9 mouse cellular contexts compared by ENCODE assay signal in the genomic region with DNA sequence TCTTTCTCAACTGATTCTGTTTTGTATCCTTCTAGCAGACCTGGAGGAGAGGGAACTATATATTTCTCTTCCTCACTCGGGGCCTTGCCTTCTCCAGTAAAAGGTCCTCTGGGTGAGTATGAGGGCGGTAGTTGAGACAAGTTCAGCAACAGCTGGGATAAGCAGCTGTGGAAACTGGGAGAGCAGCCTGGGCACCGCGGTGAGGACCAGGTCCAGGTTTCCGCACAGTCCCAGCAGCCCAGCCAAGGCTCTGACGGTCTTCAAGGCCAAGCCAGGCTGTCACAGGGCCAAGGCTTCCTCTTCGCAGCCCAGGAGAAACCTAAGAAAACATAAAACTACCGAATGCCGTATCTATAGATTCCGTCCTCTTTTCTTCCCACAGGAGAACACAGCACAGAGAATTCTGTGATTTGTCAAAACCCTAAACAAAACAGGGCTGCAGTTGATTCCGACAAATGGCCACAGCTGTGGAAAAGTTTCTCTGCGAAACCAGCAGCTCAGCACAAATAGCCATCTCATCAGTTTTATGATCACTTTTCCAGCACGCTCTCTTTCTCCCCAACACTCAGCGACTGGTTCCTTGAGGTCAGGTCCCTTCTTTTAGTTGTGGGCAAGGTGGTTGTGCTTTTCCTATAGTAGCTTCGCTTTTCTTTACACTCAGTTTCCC. TPM values are rescaled to one million over a fixed set of nuclear protein-coding genes. Genes with fewer than 3 reads are reported as not detected.
A peak's percentile ranks its signal among the peaks of the same experiment; 100 is the strongest.
DNase-seq lines count a peak whose midpoint lies in the region; ATAC-seq and TF ChIP-seq lines count a peak whose summit lies in the region.
"Had no signal": no experiment of that assay in that cellular context is flagged by ENCODE, and none has a peak within 500 bp of the region (broad histone marks: within the 10 kb centered on the region; RNA-seq: fewer than 3 reads in every experiment).

No protein-coding gene starts in this region.

- DNase-seq in liver, result peak; percentile 8
- no peak for DNase-seq in liver, embryonic 11.5 days (ENCODE audit: low spot score)
- DNase-seq in gastrocnemius, postnatal 36 days, result peak; percentile 72 to 78
- DNase-seq in stomach, postnatal 0 days (ENCODE audit: low spot score), result no peak
- DNase-seq in right cerebral cortex, postnatal 25 days, result no peak

- no peak for TF ChIP-seq EP300 in stomach, postnatal 0 days (optimal IDR thresholded peaks at IDR 0.05)

- no peak for TF ChIP-seq CTCF in stomach, postnatal 0 days (IDR thresholded peaks at IDR 0.05; ENCODE audit: low read depth)

- H3K36me3 ChIP-seq in liver, embryonic 11.5 days (ENCODE audit: control insufficient read depth, insufficient read depth, low read length), result no peaks in the 10 kb centered on the region
- no peaks in the 10 kb centered on the region for H3K36me3 ChIP-seq in intestine, embryonic 16.5 days (ENCODE audit: control insufficient read depth, insufficient read depth, low read length)
- no peaks in the 10 kb centered on the region for H3K36me3 ChIP-seq in stomach, postnatal 0 days (ENCODE audit: control insufficient read depth, insufficient read depth, low read length)
- H3K36me3 ChIP-seq: lung, embryonic 15.5 days had no signal

- H3K9me3 ChIP-seq in liver, embryonic 11.5 days (ENCODE audit: control insufficient read depth, low read length), result no peaks in the 10 kb centered on the region
- H3K9me3 ChIP-seq in intestine, embryonic 16.5 days (ENCODE audit: control insufficient read depth, low read length), result no peaks in the 10 kb centered on the region
- no peaks in the 10 kb centered on the region for H3K9me3 ChIP-seq in stomach, postnatal 0 days (ENCODE audit: control insufficient read depth, low read length)
- H3K9me3 ChIP-seq: lung, embryonic 15.5 days had no signal

- H3K4me2 ChIP-seq in liver, embryonic 11.5 days, result no peak overlapping the region
- H3K4me2 ChIP-seq in intestine, embryonic 16.5 days (ENCODE audit: low read depth, low read length), result no peak overlapping the region
- no peak overlapping the region for H3K4me2 ChIP-seq in stomach, postnatal 0 days (replicated peaks; ENCODE audit: low read depth)
- H3K4me2 ChIP-seq: lung, embryonic 15.5 days had no signal

- intact Hi-C loops in gastrocnemius, postnatal 36 days (cut with DNase I), result no loop called here

- H3K4me3 ChIP-seq in liver, embryonic 11.5 days (ENCODE audit: low read depth, low read length), result no peak overlapping the region
- no peak overlapping the region for H3K4me3 ChIP-seq in intestine, embryonic 16.5 days (ENCODE audit: low read length)
- H3K4me3 ChIP-seq in stomach, postnatal 0 days (ENCODE audit: low read depth, low read length), result no peak overlapping the region
- H3K4me3 ChIP-seq: lung, embryonic 15.5 days had no signal

- no peaks in the 10 kb centered on the region for H3K27me3 ChIP-seq in liver, embryonic 11.5 days (replicated peaks; ENCODE audit: control insufficient read depth, insufficient read depth, low read length)
- no peaks in the 10 kb centered on the region for H3K27me3 ChIP-seq in intestine, embryonic 16.5 days (replicated peaks; ENCODE audit: control insufficient read depth, insufficient read depth, low read length)
- H3K27me3 ChIP-seq in stomach, postnatal 0 days (ENCODE audit: control insufficient read depth, insufficient read depth, low read length), result no peaks in the 10 kb centered on the region
- H3K27me3 ChIP-seq: lung, embryonic 15.5 days; Patski had no signal

- no peak overlapping the region for H3K9ac ChIP-seq in liver, embryonic 11.5 days (ENCODE audit: low read depth, low read length)
- H3K9ac ChIP-seq in intestine, embryonic 16.5 days (ENCODE audit: low read depth, low read length), result no peak overlapping the region
- no peak overlapping the region for H3K9ac ChIP-seq in stomach, postnatal 0 days (ENCODE audit: low read length)
- H3K9ac ChIP-seq: lung, embryonic 15.5 days had no signal

- ATAC-seq in liver, embryonic 11.5 days (replicated peaks; ENCODE audit: low FRiP score), result no peak
- peak; percentile 59 for ATAC-seq in intestine, embryonic 16.5 days
- peak; percentile 53; the same call in 1 of the 2 replicates for ATAC-seq in stomach, postnatal 0 days (ENCODE audit: low FRiP score, low TSS enrichment)
- no peak for ATAC-seq in erythroid progenitor cell, adult 5-6 weeks (replicated peaks; ENCODE audit: low FRiP score, poor library complexity, severe bottlenecking)
- ATAC-seq: Patski had no signal

- H3K27ac ChIP-seq in liver, embryonic 11.5 days (ENCODE audit: low read depth, low read length), result no peak overlapping the region; the same call in 1 of the 2 replicates
- H3K27ac ChIP-seq in intestine, embryonic 16.5 days (ENCODE audit: low read length), result peak overlapping the region; percentile 79
- H3K27ac ChIP-seq in stomach, postnatal 0 days (replicated peaks), result peak overlapping the region; percentile 9
- H3K27ac ChIP-seq: lung, embryonic 15.5 days had no signal

- 82% methylated on average over 15 of the region's 15 CpGs for WGBS in liver, embryonic 11.5 days
- WGBS in intestine, embryonic 16.5 days, result 56% methylated on average over 15 of the region's 15 CpGs
- 57% methylated on average over 15 of the region's 15 CpGs for WGBS in stomach, postnatal 0 days

- no peaks in the 10 kb centered on the region for H3K4me1 ChIP-seq in liver, embryonic 11.5 days (replicated peaks; ENCODE audit: control insufficient read depth, insufficient read depth, low read length)
- H3K4me1 ChIP-seq in intestine, embryonic 16.5 days (ENCODE audit: control insufficient read depth, insufficient read depth, low read length), result no peaks in the 10 kb centered on the region
- no peaks in the 10 kb centered on the region; the same call in none of the 2 replicates for H3K4me1 ChIP-seq in stomach, postnatal 0 days (replicated peaks; ENCODE audit: control insufficient read depth, insufficient read depth)

RNA-seq across cellular contexts. Expression of a gene that starts 55.5 kb away (rescaled TPM):
- 61.2 and 63.3 TPM in 2 replicates for polyA plus RNA-seq in liver, embryonic 11.5 days (2014; fragmentation: Nextera tagmentation; extraction: Ambion mirVana)
- 10 to 100 TPM; 23.9 to 25.0 TPM for total RNA-seq in gastrocnemius, postnatal 36 days (2021)
- 42.8 and 45.1 TPM in 2 replicates for polyA plus RNA-seq in intestine, embryonic 16.5 days (2015; fragmentation: Nextera tagmentation; extraction: Ambion mirVana)
- polyA plus RNA-seq in stomach, postnatal 0 days (2015; fragmentation: Nextera tagmentation; extraction: Ambion mirVana), result 52.8 and 54.3 TPM in 2 replicates
- 13.0 and 18.9 TPM in 2 replicates for total RNA-seq in erythroid progenitor cell, adult 5-6 weeks (2015; ENCODE audit: low replicate concordance)
- total RNA-seq in erythroid progenitor cell, adult 5-6 weeks (2017; ENCODE audit: low replicate concordance), result 14.0 and 17.3 TPM in 2 replicates

Comparison
In these comparisons a context has a peak if more than half of its experiments do, and no peak if none do; other contexts are left out.
1. DNase-seq: peak in liver (single experiment) and gastrocnemius, postnatal 36 days (2 of 2); none in liver, embryonic 11.5 days (single experiment), stomach, postnatal 0 days (single experiment) and right cerebral cortex, postnatal 25 days (single experiment).
2. ATAC-seq: peak in intestine, embryonic 16.5 days (single experiment) and stomach, postnatal 0 days (single experiment); none in liver, embryonic 11.5 days (single experiment) and erythroid progenitor cell, adult 5-6 weeks (single experiment).